Mouse (Mus musculus) heart, embryonic 16.5 days (tissue): ENCODE results near the gene Rfxap. TPM values are rescaled to one million over a fixed set of nuclear protein-coding genes. Genes with fewer than 3 reads are reported as not detected.
A peak's percentile ranks its signal among the peaks of the same experiment; 100 is the strongest.

ENCODE experiments used
- ATAC-seq: fragments of 200-750 bp; cut with Nextera tagmentation; replicated peaks from 2 replicates; pipeline ENCODE4 v1.8.0; 2017; ENCODE audit warnings: moderate number of reproducible peaks; ENCODE audit not compliant: insufficient read depth, low FRiP score; ENCODE audit errors: extremely low read depth
- H3K27ac ChIP-seq: fragments of 300-500 bp; sonication (generic); 2 replicates; pipeline ENCODE4 v1.5.1; 2014; ENCODE audit warnings: mild to moderate bottlenecking, low read length, control low read depth, moderate library complexity
- H3K27me3 ChIP-seq: fragments of 300-500 bp; sonication (generic); 2 replicates; pipeline ENCODE4 v1.6.1; 2014; ENCODE audit warnings: low read length, mixed read lengths; ENCODE audit not compliant: control insufficient read depth, insufficient read depth
- H3K36me3 ChIP-seq: fragments of 300-500 bp; sonication (generic); 2 replicates; pipeline ENCODE4 v1.6.1; 2014; ENCODE audit not compliant: control insufficient read depth, insufficient read depth
- H3K4me1 ChIP-seq: fragments of 300-500 bp; sonication (generic); 2 replicates; pipeline ENCODE4 v1.6.1; 2014; ENCODE audit warnings: low read length, mixed read lengths; ENCODE audit not compliant: control insufficient read depth, insufficient read depth
- H3K4me2 ChIP-seq: fragments of 300-500 bp; sonication (generic); 2 replicates; pipeline ENCODE4 v1.6.1; 2014; ENCODE audit warnings: low read depth, mild to moderate bottlenecking, control low read depth, low read length
- H3K4me3 ChIP-seq: fragments of 300-500 bp; sonication (generic); 2 replicates; pipeline ENCODE4 v1.5.1; 2014; ENCODE audit warnings: mild to moderate bottlenecking, control low read depth, low read length
- H3K9ac ChIP-seq: fragments of 300-500 bp; sonication (generic); 2 replicates; pipeline ENCODE4 v1.6.1; 2014; ENCODE audit warnings: low read length, control low read depth
- H3K9me3 ChIP-seq: fragments of 300-500 bp; sonication (generic); replicated peaks from 2 replicates; pipeline ENCODE4 v1.6.1; 2016; ENCODE audit warnings: low read length; ENCODE audit not compliant: control insufficient read depth
- WGBS: fragments of 180-500 bp; shearing (Covaris S2); extraction: QIAGEN DNeasy Blood & Tissue Kit; methylation state at CpG from one replicate; pipeline ENCODE4 v1.1.7; 2014; 5-methylcytosine and 5-hydroxymethylcytosine counted together
- polyA plus RNA-seq: library from polyadenylated mRNA; unstranded; fragments of >200 nt; fragmentation: Nextera tagmentation; extraction: Ambion mirVana; gene quantifications from 2 replicates; pipeline ENCODE4 v1.2.1, GENCODE M21; 2015

Rfxap gene
- polyA plus RNA-seq, 1 experiment from 2014 or later = 32.3 TPM

GRCm38 (mm10) chr3:54760321-54761115, 47.1 kb downstream of the Rfxap start:
- Histone ChIP-seq H3K9me3 (no peaks in the 10 kb centered on the region), H3K36me3 (no peaks in the 10 kb centered on the region), H3K27me3 (no peaks in the 10 kb centered on the region), H3K27ac (no peak overlapping the region), H3K4me3 (no peak overlapping the region), H3K4me2 (no peak overlapping the region), H3K9ac (no peak overlapping the region), H3K4me1 (peaks cover 8% of the 10 kb centered on the region; the same call in 1 of the 2 replicates)
- ATAC-seq = no peak
- WGBS = 71% methylated on average over 15 of the region's 15 CpGs

DNA sequence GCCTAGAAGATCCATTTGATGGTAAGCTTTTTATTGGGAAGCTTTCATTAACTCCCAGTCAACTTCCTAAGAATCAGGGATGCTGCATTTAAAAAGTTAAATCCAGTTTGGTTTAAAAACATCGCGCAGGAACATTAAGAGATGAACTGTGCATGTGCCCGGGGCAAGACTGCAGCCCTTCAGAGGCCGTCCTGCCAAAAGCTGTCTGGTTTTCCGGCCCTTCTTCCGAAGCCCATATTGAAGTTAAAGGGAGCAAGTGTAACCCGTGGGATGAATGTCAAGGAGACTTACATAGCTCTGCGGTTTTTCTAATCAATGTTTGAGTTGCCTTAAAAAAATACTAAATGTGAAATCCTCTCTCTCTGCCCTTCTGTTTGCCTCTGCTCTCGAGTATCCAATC, 48.4 kb downstream of the Rfxap start:
- peaks cover 12% of the 10 kb centered on the region; the same call in 1 of the 2 replicates for H3K4me1 ChIP-seq
- no peaks in the 10 kb centered on the region for H3K36me3 ChIP-seq
- 81% methylated on average over 9 of the region's 9 CpGs for WGBS
- no peak overlapping the region for H3K4me2 ChIP-seq
- H3K27ac ChIP-seq = no peak overlapping the region
- no peak overlapping the region for H3K4me3 ChIP-seq
- H3K27me3 ChIP-seq = peaks cover 4% of the 10 kb centered on the region; the same call in 1 of the 2 replicates
- no peak overlapping the region for H3K9ac ChIP-seq
- H3K9me3 ChIP-seq = no peaks in the 10 kb centered on the region
- ATAC-seq = no peak

DNA sequence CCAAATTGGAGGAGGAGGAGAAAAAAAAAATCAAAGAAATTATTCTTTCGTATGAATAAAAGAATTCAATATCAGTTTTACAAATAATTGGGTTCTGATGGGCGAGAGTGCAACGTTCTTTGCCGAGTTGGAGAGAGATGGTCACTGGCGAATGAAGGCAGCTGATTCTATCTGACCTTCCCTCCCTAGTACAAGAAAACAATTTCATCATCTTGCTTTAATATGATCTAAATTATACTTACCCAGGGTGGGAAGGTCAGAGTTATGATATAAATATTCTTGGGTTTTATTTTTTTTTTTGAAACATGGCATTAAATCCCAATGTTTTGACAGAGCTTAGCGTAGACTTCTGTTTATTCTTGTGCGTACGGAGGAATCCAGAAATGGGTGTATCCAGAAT, 50.1 kb downstream of the Rfxap start:
- ATAC-seq = no peak
- Histone ChIP-seq H3K9me3 (no peaks in the 10 kb centered on the region), H3K36me3 (no peaks in the 10 kb centered on the region), H3K9ac (no peak overlapping the region), H3K27ac (no peak overlapping the region), H3K4me1 (peaks cover 12% of the 10 kb centered on the region; the same call in 1 of the 2 replicates), H3K4me2 (no peak overlapping the region), H3K27me3 (peaks cover 4% of the 10 kb centered on the region; the same call in 1 of the 2 replicates), H3K4me3 (no peak overlapping the region)
- 85% methylated on average over 8 of the region's 8 CpGs for WGBS

DNA sequence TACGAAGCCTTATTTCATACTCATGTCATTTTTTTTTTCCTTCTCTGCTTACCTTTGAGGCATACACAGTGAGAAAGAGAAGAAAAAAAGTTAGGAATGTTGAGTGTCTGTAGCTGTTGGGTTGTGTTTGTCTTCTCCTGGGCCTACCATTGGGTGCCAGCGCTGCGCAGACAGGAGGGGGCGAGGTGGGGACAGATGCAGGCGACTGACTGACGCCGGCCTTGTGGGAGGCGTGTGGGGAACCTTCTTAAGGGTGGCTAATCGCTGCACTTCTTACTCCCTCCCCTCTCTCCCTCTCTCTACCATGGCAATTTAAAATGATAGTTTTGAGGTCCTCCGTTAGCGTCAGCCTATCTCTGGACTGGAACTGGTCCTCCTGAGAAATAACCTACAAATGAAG, 51.5 kb downstream of the Rfxap start:
- peak overlapping the region; percentile 100 for H3K4me2 ChIP-seq
- H3K36me3 ChIP-seq = peaks cover 4% of the 10 kb centered on the region
- peak overlapping the region; percentile 84 for H3K9ac ChIP-seq
- 2% methylated on average over 11 of the region's 11 CpGs for WGBS
- H3K4me1 ChIP-seq = peaks cover 12% of the 10 kb centered on the region; the same call in 1 of the 2 replicates
- ATAC-seq = no peak
- peak overlapping the region; percentile 85 for H3K4me3 ChIP-seq
- H3K27ac ChIP-seq = peak overlapping the region; percentile 83
- H3K27me3 ChIP-seq = peaks cover 4% of the 10 kb centered on the region; the same call in 1 of the 2 replicates
- H3K9me3 ChIP-seq = no peaks in the 10 kb centered on the region

GRCm38 (mm10) chr3:54755145-54756041, 52.2 kb downstream of the Rfxap start, which contains the start of gene Smad9:
Gene Smad9, plus strand, starts transcription at chr3:54755582.
- peak within 1 kb of the TSS; percentile 85 for H3K4me3 ChIP-seq
- peak within 1 kb of the TSS; percentile 83 for H3K27ac ChIP-seq
- no peaks in the 10 kb centered on the region for H3K9me3 ChIP-seq
- peaks cover 4% of the 10 kb centered on the region; the same call in 1 of the 2 replicates for H3K27me3 ChIP-seq
- peak; percentile 93 for ATAC-seq
- peak within 1 kb of the TSS; percentile 84 for H3K9ac ChIP-seq
- peaks cover 12% of the 10 kb centered on the region; the same call in 1 of the 2 replicates for H3K4me1 ChIP-seq
- WGBS = under 1% methylated on average over 61 of the region's 66 CpGs
- peak within 1 kb of the TSS; percentile 100 for H3K4me2 ChIP-seq
- H3K36me3 ChIP-seq = peaks cover 9% of the 10 kb centered on the region

- Histone ChIP-seq H3K9ac (no peak overlapping the region), H3K36me3 (peaks cover 28% of the 10 kb centered on the region), H3K27ac (no peak overlapping the region), H3K27me3 (peaks cover 4% of the 10 kb centered on the region; the same call in 1 of the 2 replicates), H3K4me3 (no peak overlapping the region), H3K4me2 (no peak overlapping the region), H3K4me1 (peaks cover 12% of the 10 kb centered on the region; the same call in 1 of the 2 replicates), H3K9me3 (no peaks in the 10 kb centered on the region)
- WGBS = 68% methylated on average over 4 of the region's 4 CpGs
- ATAC-seq = no peak
Measured at GRCm38 (mm10) chr3:54753411-54753810, 54.2 kb downstream of the Rfxap start.

Other genes with a start within 250 kb of the Rfxap start
- 59.3 and 63.1 TPM in 2 replicates for gene Supt20, start 115.0 kb downstream of the Rfxap start, polyA plus RNA-seq
- gene Gm21958, start 93.4 kb downstream of the Rfxap start, polyA plus RNA-seq = not detected in 2 replicates
- gene Exosc8, start 72.4 kb downstream of the Rfxap start, polyA plus RNA-seq = 72.4 and 75.0 TPM in 2 replicates
- gene Alg5, start 72.3 kb downstream of the Rfxap start, polyA plus RNA-seq = 33.6 and 38.8 TPM in 2 replicates
- 0.62 and 0.75 TPM in 2 replicates for gene Smad9, start 52.2 kb downstream of the Rfxap start, polyA plus RNA-seq
- gene Sertm1, start 108.1 kb upstream of the Rfxap start, polyA plus RNA-seq = 0.07 and 0.11 TPM in 2 replicates
- 1.7 and 2.9 TPM in 2 replicates for gene Ccna1, start 247.7 kb upstream of the Rfxap start, polyA plus RNA-seq